Mouse (Mus musculus) embryonic facial prominence, embryonic 11.5 days (tissue): ENCODE measurements around the gene H2al1d. TPM values are rescaled to one million over a fixed set of nuclear protein-coding genes. Genes with fewer than 3 reads are reported as not detected.
"Not testable (repeated sequence)": the region's sequence is repeated elsewhere in the genome, so short reads cannot be mapped to it uniquely, and the experiment has no call there.

Source experiments
- ATAC-seq: fragments of 200-750 bp; cut with Nextera tagmentation; replicated peaks from 2 replicates; pipeline ENCODE4 v1.8.0; 2017; ENCODE audit warnings: low read depth; ENCODE audit not compliant: insufficient number of reproducible peaks, low FRiP score, low TSS enrichment
- DNase-seq: peaks from one replicate; pipeline ENCODE4 v3.0.0-alpha.2; 2015; ENCODE audit warnings: low spot score
- H3K27ac ChIP-seq: fragments of 300-500 bp; sonication (generic); replicated peaks from 2 replicates; pipeline ENCODE4 v1.5.1; 2014; ENCODE audit warnings: mild to moderate bottlenecking, low read depth, low read length, control low read depth
- H3K27me3 ChIP-seq: fragments of 300-500 bp; sonication (generic); 2 replicates; pipeline ENCODE4 v1.6.1; 2014; ENCODE audit warnings: mild to moderate bottlenecking, low read length, moderate library complexity, mixed read lengths; ENCODE audit not compliant: control insufficient read depth, insufficient read depth
- H3K36me3 ChIP-seq: fragments of 300-500 bp; sonication (generic); replicated peaks from 2 replicates; pipeline ENCODE4 v1.6.1; 2014; ENCODE audit warnings: low read depth, mild to moderate bottlenecking, low read length, moderate library complexity, mixed read lengths; ENCODE audit not compliant: control insufficient read depth, insufficient read depth
- H3K4me1 ChIP-seq: fragments of 300-500 bp; sonication (generic); 2 replicates; pipeline ENCODE4 v1.6.1; 2014; ENCODE audit warnings: low read length, mixed read lengths; ENCODE audit not compliant: control insufficient read depth, insufficient read depth
- H3K4me2 ChIP-seq: fragments of 300-500 bp; sonication (generic); 2 replicates; pipeline ENCODE4 v1.6.1; 2014; ENCODE audit warnings: low read depth, mild to moderate bottlenecking, control low read depth, low read length, moderate library complexity
- H3K4me3 ChIP-seq: fragments of 300-500 bp; sonication (generic); 2 replicates; pipeline ENCODE4 v1.5.1; 2014; ENCODE audit warnings: low read depth, low read length, control low read depth
- H3K9ac ChIP-seq: fragments of 300-500 bp; sonication (generic); replicated peaks from 2 replicates; pipeline ENCODE4 v1.6.1; 2014; ENCODE audit warnings: mild to moderate bottlenecking, control low read depth, low read length
- H3K9me3 ChIP-seq: fragments of 300-500 bp; sonication (generic); replicated peaks from 2 replicates; pipeline ENCODE4 v1.6.1; 2016; ENCODE audit warnings: mild to moderate bottlenecking, low read length, inconsistent platforms, mixed read lengths; ENCODE audit not compliant: control insufficient read depth
- WGBS: fragments of 180-500 bp; shearing (Covaris S2); extraction: QIAGEN DNeasy Blood & Tissue Kit; methylation state at CpG from one replicate; pipeline ENCODE4 v1.1.7; 2014; 5-methylcytosine and 5-hydroxymethylcytosine counted together
- polyA plus RNA-seq: library from polyadenylated mRNA; unstranded; fragments of >200 nt; fragmentation: Nextera tagmentation; extraction: Ambion mirVana; gene quantifications from 2 replicates; pipeline ENCODE4 v1.2.1, GENCODE M21; 2014

H2al1d gene
- polyA plus RNA-seq, 1 experiment from 2014 or later, result not detected

DNA sequence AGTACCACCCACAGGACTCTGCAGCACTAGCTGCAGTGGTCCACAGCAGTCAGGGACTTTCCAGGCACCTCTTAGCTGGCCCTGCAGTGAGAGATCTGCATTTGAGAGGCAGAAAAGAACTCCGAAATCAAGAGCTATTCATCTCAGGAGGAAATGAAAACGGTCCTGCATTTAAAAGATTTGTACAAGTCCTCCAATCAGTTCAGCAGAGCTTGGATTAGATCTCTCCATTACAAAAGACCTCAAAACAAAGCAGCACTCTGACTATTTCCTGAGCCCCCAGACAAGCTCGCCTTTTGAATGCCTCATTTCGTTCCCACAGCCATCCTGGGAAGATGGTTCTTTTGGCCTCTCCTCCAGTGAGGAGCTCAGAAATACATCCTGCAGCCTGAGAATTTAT lies 19.4 kb upstream of the H2al1d start:
- Histone ChIP-seq H3K36me3 (no peaks in the 10 kb centered on the region), H3K4me1 (no peaks in the 10 kb centered on the region), H3K9ac (no peak overlapping the region), H3K27me3 (no peaks in the 10 kb centered on the region), H3K27ac (no peak overlapping the region), H3K4me2 (no peak overlapping the region), H3K9me3 (no peaks in the 10 kb centered on the region), H3K4me3 (no peak overlapping the region)
- WGBS, result 69% methylated on average over 4 of the region's 4 CpGs
- ATAC-seq, result no peak
- DNase-seq, result no peak

DNA sequence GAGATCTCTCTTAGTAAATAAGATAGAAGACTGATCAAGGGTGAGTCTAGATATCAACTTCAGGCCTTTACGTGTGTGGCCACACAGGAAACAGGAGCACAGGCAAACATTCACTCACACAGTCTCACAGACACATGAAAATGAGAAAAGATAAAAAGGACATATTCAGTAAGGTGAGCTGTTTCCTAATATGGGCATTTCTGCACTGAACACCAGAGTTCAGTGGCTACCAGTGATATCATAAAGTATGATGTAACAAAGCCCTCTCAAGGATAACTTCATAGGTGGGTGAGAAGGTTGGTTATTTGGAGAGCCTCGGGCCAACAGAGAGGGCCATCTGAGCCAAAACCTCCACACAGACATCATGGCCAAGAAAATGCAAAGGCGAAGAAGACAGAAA lies 9.7 kb upstream of the H2al1d start, which contains the start of gene H2al1a:
Gene H2al1a, plus strand, starts transcription at position 301 of the 400 bp plus-strand sequence.
- not testable (repeated sequence) for H3K4me1 ChIP-seq, H3K27ac ChIP-seq, H3K4me3 ChIP-seq, H3K9me3 ChIP-seq, ATAC-seq, H3K27me3 ChIP-seq, H3K9ac ChIP-seq, H3K4me2 ChIP-seq, DNase-seq, H3K36me3 ChIP-seq
- WGBS, result no CpG with 5 or more reads among the region's 3 CpGs

DNA sequence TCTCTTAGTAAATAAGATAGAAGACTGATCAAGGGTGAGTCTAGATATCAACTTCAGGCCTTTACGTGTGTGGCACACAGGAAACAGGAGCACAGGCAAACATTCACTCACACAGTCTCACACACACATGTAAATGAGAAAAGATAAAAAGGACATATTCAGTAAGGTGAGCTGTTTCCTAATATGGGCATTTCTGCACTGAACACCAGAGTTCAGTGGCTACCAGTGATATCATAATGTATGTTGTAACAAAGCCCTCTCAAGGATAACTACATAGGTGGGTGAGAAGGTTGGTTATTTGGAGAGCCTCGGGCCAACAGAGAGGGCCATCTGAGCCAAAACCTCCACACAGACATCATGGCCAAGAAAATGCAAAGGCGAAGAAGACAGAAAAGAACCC lies 6.5 kb upstream of the H2al1d start, which contains the start of gene H2al1b:
Gene H2al1b, plus strand, starts transcription at position 301 of the 400 bp plus-strand sequence.
- not testable (repeated sequence) for H3K4me3 ChIP-seq, ATAC-seq, H3K9me3 ChIP-seq, H3K9ac ChIP-seq, H3K4me2 ChIP-seq, H3K36me3 ChIP-seq, DNase-seq, H3K27me3 ChIP-seq, H3K4me1 ChIP-seq, H3K27ac ChIP-seq
- WGBS, result 95% methylated on average over 1 of the region's 3 CpGs

DNA sequence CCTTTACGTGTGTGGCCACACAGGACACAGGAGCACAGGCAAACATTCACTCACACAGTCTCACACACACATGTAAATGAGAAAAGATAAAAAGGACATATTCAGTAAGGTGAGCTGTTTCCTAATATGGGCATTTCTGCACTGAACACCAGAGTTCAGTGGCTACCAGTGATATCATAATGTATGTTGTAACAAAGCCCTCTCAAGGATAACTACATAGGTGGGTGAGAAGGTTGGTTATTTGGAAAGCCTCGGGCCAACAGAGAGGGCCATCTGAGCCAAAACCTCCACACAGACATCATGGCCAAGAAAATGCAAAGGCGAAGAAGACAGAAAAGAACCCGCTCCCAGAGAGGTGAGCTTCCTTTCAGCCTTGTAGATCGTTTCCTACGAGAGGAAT lies 3.3 kb upstream of the H2al1d start, which contains the start of gene H2al1c:
Gene H2al1c, plus strand, starts transcription at position 301 of the 400 bp plus-strand sequence.
- ATAC-seq, H3K27me3 ChIP-seq: not testable (repeated sequence)

DNA sequence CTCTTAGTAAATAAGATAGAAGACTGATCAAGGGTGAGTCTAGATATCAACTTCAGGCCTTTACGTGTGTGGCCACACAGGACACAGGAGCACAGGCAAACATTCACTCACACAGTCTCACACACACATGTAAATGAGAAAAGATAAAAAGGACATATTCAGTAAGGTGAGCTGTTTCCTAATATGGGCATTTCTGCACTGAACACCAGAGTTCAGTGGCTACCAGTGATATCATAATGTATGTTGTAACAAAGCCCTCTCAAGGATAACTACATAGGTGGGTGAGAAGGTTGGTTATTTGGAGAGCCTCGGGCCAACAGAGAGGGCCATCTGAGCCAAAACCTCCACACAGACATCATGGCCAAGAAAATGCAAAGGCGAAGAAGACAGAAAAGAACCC lies 3.0 kb downstream of the H2al1d start, which contains the start of gene H2al1e:
Gene H2al1e, plus strand, starts transcription at position 301 of the 400 bp plus-strand sequence.
- ATAC-seq, H3K4me3 ChIP-seq, H3K4me2 ChIP-seq, H3K9me3 ChIP-seq, H3K9ac ChIP-seq, H3K4me1 ChIP-seq, H3K27me3 ChIP-seq, DNase-seq, H3K27ac ChIP-seq, H3K36me3 ChIP-seq: not testable (repeated sequence)
- WGBS, result no CpG with 5 or more reads among the region's 3 CpGs

More for the DNA sequence above, 3.3 kb upstream of the H2al1d start, which contains the start of gene H2al1c:
- not testable (repeated sequence) for H3K27ac ChIP-seq, DNase-seq, H3K4me3 ChIP-seq, H3K4me1 ChIP-seq, H3K36me3 ChIP-seq, H3K4me2 ChIP-seq, H3K9ac ChIP-seq, H3K9me3 ChIP-seq
- 70% methylated on average over 2 of the region's 6 CpGs for WGBS

DNA sequence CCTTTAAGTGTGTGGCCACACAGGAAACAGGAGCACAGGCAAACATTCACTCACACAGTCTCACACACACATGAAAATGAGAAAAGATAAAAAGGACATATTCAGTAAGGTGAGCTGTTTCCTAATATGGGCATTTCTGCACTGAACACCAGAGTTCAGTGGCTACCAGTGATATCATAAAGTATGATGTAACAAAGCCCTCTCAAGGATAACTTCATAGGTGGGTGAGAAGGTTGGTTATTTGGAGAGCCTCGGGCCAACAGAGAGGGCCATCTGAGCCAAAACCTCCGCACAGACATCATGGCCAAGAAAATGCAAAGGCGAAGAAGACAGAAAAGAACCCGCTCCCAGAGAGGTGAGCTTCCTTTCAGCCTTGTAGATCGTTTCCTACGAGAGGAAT lies 6.2 kb downstream of the H2al1d start, which contains the start of gene H2al1f:
Gene H2al1f, plus strand, starts transcription at position 301 of the 400 bp plus-strand sequence.
- not testable (repeated sequence) for DNase-seq, H3K9me3 ChIP-seq, ATAC-seq, H3K27ac ChIP-seq, H3K27me3 ChIP-seq, H3K36me3 ChIP-seq, H3K4me1 ChIP-seq, H3K4me2 ChIP-seq, H3K4me3 ChIP-seq, H3K9ac ChIP-seq
- WGBS, result no CpG with 5 or more reads among the region's 6 CpGs

DNA sequence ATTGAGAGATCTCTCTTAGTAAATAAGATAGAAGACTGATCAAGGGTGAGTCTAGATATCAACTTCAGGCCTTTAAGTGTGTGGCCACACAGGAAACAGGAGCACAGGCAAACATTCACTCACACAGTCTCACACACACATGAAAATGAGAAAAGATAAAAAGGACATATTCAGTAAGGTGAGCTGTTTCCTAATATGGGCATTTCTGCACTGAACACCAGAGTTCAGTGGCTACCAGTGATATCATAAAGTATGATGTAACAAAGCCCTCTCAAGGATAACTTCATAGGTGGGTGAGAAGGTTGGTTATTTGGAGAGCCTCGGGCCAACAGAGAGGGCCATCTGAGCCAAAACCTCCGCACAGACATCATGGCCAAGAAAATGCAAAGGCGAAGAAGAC lies 9.3 kb downstream of the H2al1d start, which contains the start of gene H2al1g:
Gene H2al1g, plus strand, starts transcription at position 301 of the 400 bp plus-strand sequence.
- not testable (repeated sequence) for H3K36me3 ChIP-seq, H3K4me3 ChIP-seq, H3K4me1 ChIP-seq, H3K4me2 ChIP-seq, H3K9ac ChIP-seq, DNase-seq, H3K27me3 ChIP-seq, H3K27ac ChIP-seq, H3K9me3 ChIP-seq, ATAC-seq
- WGBS, result no CpG with 5 or more reads among the region's 3 CpGs

DNA sequence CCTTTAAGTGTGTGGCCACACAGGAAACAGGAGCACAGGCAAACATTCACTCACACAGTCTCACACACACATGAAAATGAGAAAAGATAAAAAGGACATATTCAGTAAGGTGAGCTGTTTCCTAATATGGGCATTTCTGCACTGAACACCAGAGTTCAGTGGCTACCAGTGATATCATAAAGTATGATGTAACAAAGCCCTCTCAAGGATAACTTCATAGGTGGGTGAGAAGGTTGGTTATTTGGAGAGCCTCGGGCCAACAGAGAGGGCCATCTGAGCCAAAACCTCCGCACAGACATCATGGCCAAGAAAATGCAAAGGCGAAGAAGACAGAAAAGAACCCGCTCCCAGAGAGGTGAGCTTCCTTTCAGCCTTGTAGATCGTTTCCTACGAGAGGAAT lies 12.6 kb downstream of the H2al1d start, which contains the start of gene H2al1h:
Gene H2al1h, plus strand, starts transcription at position 301 of the 400 bp plus-strand sequence.
- H3K4me1 ChIP-seq, ATAC-seq, H3K9me3 ChIP-seq, DNase-seq, H3K36me3 ChIP-seq, H3K4me2 ChIP-seq, H3K27me3 ChIP-seq, H3K9ac ChIP-seq, H3K4me3 ChIP-seq, H3K27ac ChIP-seq: not testable (repeated sequence)
- WGBS, result no CpG with 5 or more reads among the region's 6 CpGs
